Mouse (Mus musculus): ENCODE results near the gene Spen. TPM values are rescaled to one million over a fixed set of nuclear protein-coding genes. Genes with fewer than 3 reads are reported as not detected.

Gene Spen
- total and polyA plus RNA-seq, 2 experiments from 2014 or later, result 10.7 to 24.7 TPM

DNA sequence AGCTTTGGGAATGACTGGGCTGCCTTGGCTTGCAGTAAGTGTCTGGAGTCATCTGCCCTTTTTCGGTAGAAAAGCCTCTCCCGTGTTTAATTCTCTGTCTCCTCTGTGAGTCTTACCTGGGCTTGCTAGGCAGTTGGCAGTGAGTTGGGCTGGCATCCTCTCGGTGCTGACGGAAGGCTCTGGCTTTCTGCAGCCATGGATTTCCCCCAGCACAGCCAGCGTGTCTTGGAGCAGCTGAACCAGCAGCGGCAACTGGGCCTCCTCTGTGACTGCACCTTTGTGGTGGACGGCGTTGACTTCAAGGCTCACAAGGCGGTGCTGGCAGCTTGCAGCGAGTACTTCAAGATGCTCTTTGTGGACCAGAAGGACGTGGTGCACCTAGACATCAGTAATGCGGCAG, 76.8 kb downstream of the Spen start:
- Histone ChIP-seq H3K27ac (ENCODE audit: low read depth, low read length) (no peak overlapping the region), H3K27me3 (ENCODE audit: insufficient read depth, low read length) (no peaks in the 10 kb centered on the region), H3K4me3 (ENCODE audit: low read depth, low read length) (no peak overlapping the region), H3K9ac (no peak overlapping the region), H3K9me3 (ENCODE audit: low read length) (no peaks in the 10 kb centered on the region), H3K4me1 (ENCODE audit: insufficient read depth) (no peaks in the 10 kb centered on the region), H3K36me3 (ENCODE audit: insufficient read depth) (peaks cover 58% of the 10 kb centered on the region), H3K4me2 (ENCODE audit: low read depth) (no peak overlapping the region)
- TF ChIP-seq CTCF (IDR thresholded peaks at IDR 0.05; ENCODE audit: low read depth), result no peak
- no peak for DNase-seq
- WGBS, result 85% methylated on average over 12 of the region's 12 CpGs
- no peak for ATAC-seq

DNA sequence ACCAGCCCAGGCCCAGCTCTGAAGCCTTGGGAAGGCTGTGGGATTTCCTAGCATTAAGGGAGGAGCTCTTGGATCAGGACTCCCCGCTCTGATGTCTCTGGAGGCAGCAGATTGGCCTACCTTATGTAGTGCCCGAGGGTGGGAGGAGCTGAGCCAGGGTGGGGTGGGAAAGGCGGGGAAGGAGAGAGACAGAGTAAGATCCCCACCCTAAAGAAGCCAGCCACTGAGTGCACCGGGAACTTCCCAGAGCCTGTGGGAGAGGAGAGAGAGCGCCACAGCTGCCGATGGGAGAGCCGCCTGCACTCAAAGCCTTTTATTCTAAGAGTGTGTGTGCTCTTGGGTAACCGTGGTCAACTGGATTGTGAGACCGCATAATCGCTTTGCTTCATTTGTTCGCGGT, 77.3 kb downstream of the Spen start:
- Histone ChIP-seq H3K36me3 (ENCODE audit: insufficient read depth) (peaks cover 57% of the 10 kb centered on the region), H3K4me1 (ENCODE audit: insufficient read depth) (no peaks in the 10 kb centered on the region), H3K9me3 (ENCODE audit: low read length) (no peaks in the 10 kb centered on the region), H3K9ac (no peak overlapping the region), H3K4me2 (ENCODE audit: low read depth) (no peak overlapping the region), H3K4me3 (ENCODE audit: low read depth, low read length) (no peak overlapping the region), H3K27ac (ENCODE audit: low read depth, low read length) (no peak overlapping the region), H3K27me3 (ENCODE audit: insufficient read depth, low read length) (no peaks in the 10 kb centered on the region)
- ATAC-seq, result no peak
- no peak for DNase-seq
- 28% methylated on average over 12 of the region's 12 CpGs for WGBS
- TF ChIP-seq CTCF (IDR thresholded peaks at IDR 0.05; ENCODE audit: low read depth), result no peak

GRCm38 (mm10) chr4:141460481-141460880, 77.9 kb downstream of the Spen start:
- TF ChIP-seq CTCF (IDR thresholded peaks at IDR 0.05; ENCODE audit: low read depth), result no peak
- H3K27me3 ChIP-seq (ENCODE audit: insufficient read depth, low read length), result no peaks in the 10 kb centered on the region
- no peak overlapping the region for H3K9ac ChIP-seq
- ATAC-seq, result no peak
- H3K36me3 ChIP-seq (ENCODE audit: insufficient read depth), result peaks cover 52% of the 10 kb centered on the region
- H3K4me2 ChIP-seq (ENCODE audit: low read depth), result no peak overlapping the region
- H3K9me3 ChIP-seq (ENCODE audit: low read length), result no peaks in the 10 kb centered on the region
- H3K27ac ChIP-seq (ENCODE audit: low read depth, low read length), result no peak overlapping the region
- H3K4me3 ChIP-seq (ENCODE audit: low read depth, low read length), result no peak overlapping the region
- no peak for DNase-seq
- WGBS, result 95% methylated on average over 4 of the region's 4 CpGs
- no peaks in the 10 kb centered on the region for H3K4me1 ChIP-seq (ENCODE audit: insufficient read depth)

DNA sequence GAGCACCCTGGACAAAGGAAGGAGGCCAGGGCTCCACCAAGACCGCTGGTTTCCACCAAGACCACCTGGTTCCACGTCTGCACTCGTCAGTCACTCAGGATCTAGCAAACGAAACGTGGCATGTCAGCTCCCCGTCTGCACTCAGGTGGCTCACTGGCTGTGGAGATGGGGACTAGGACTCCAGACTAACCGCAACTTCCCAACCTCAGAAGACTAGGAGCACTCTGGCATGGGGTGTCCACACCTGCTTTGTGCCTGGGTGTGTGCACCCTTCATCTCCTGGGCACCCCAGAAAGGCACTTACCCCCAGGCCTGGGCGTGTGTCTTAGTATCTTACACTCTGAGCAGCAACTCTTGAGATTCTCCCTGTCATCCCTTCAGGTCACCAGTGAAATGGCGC, 78.6 kb downstream of the Spen start:
- ATAC-seq (no peak), DNase-seq (no peak)
- Histone ChIP-seq H3K9ac (no peak overlapping the region), H3K4me3 (ENCODE audit: low read depth, low read length) (no peak overlapping the region), H3K27me3 (ENCODE audit: insufficient read depth, low read length) (no peaks in the 10 kb centered on the region), H3K4me2 (ENCODE audit: low read depth) (no peak overlapping the region), H3K27ac (ENCODE audit: low read depth, low read length) (no peak overlapping the region), H3K36me3 (ENCODE audit: insufficient read depth) (peaks cover 46% of the 10 kb centered on the region), H3K9me3 (ENCODE audit: low read length) (no peaks in the 10 kb centered on the region), H3K4me1 (ENCODE audit: insufficient read depth) (no peaks in the 10 kb centered on the region)
- 89% methylated on average over 9 of the region's 9 CpGs for WGBS
- TF ChIP-seq CTCF (IDR thresholded peaks at IDR 0.05; ENCODE audit: low read depth), result no peak

DNA sequence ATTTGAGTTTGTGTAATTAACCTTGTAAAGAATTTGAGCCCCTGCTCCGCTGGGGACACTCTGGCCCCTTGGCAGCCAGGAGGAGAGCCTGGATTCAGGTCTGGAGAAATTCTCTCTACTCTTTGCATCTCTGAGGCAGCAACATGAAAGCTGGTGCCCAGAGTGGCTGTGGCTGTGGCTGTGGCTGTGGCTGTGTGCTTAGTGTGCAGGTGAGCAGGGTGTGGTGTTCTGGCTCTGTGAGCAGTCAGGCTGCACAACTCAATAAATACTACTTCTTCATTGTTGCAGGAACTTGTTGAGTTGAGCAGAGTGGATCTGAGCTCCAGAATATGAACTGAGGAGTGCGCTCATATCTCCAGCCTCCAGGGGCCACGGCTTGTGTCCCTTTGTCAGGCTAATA, 79.5 kb downstream of the Spen start:
- H3K36me3 ChIP-seq (ENCODE audit: insufficient read depth), result peaks cover 41% of the 10 kb centered on the region
- ATAC-seq, result no peak
- H3K9me3 ChIP-seq (ENCODE audit: low read length), result no peaks in the 10 kb centered on the region
- H3K4me1 ChIP-seq (ENCODE audit: insufficient read depth), result no peaks in the 10 kb centered on the region
- no peak overlapping the region for H3K4me2 ChIP-seq (ENCODE audit: low read depth)
- no peak overlapping the region for H3K4me3 ChIP-seq (ENCODE audit: low read depth, low read length)
- 60% methylated on average over 3 of the region's 3 CpGs for WGBS
- no peak overlapping the region for H3K9ac ChIP-seq
- H3K27me3 ChIP-seq (ENCODE audit: insufficient read depth, low read length), result no peaks in the 10 kb centered on the region
- DNase-seq, result no peak
- TF ChIP-seq CTCF (IDR thresholded peaks at IDR 0.05; ENCODE audit: low read depth), result no peak
- H3K27ac ChIP-seq (ENCODE audit: low read depth, low read length), result no peak overlapping the region

DNA sequence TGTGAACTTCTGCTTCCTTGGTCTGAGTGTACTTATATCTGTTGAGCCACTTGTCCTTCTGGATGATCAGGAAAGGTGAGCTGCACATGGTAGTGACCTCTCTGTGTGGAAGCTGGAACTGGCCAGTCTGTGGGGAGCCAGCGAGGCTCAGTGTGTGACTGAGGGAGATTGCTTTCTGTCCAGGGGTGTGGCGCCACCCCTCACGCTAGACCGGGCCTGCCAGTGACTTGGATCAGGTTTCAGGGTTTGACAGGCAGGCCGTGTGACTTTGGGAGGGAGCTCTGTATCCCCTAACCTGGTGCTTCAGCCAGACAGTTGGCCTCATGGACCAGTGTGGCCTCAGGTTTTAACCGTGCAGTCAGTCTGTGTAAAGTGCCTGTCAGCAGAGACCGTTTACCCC, 80.2 kb downstream of the Spen start:
- Histone ChIP-seq H3K36me3 (ENCODE audit: insufficient read depth) (peaks cover 41% of the 10 kb centered on the region), H3K27ac (ENCODE audit: low read depth, low read length) (no peak overlapping the region)
- 14% methylated on average over 7 of the region's 7 CpGs for WGBS

GRCm38 (mm10) chr4:141456193-141456938, 82.0 kb downstream of the Spen start:
- DNase-seq (no peak), ATAC-seq (no peak)
- 93% methylated on average over 14 of the region's 14 CpGs for WGBS
- Histone ChIP-seq H3K4me2 (ENCODE audit: low read depth) (no peak overlapping the region), H3K9ac (no peak overlapping the region), H3K27me3 (ENCODE audit: insufficient read depth, low read length) (no peaks in the 10 kb centered on the region), H3K36me3 (ENCODE audit: insufficient read depth) (peaks cover 34% of the 10 kb centered on the region), H3K9me3 (ENCODE audit: low read length) (no peaks in the 10 kb centered on the region), H3K4me1 (ENCODE audit: insufficient read depth) (no peaks in the 10 kb centered on the region), H3K4me3 (ENCODE audit: low read depth, low read length) (no peak overlapping the region), H3K27ac (ENCODE audit: low read depth, low read length) (no peak overlapping the region)
- no peak for TF ChIP-seq CTCF (IDR thresholded peaks at IDR 0.05; ENCODE audit: low read depth)

More for the DNA sequence above, 80.2 kb downstream of the Spen start:
- no peak for DNase-seq
- Histone ChIP-seq H3K9ac (no peak overlapping the region), H3K4me2 (ENCODE audit: low read depth) (no peak overlapping the region), H3K4me3 (ENCODE audit: low read depth, low read length) (no peak overlapping the region), H3K27me3 (ENCODE audit: insufficient read depth, low read length) (no peaks in the 10 kb centered on the region), H3K4me1 (ENCODE audit: insufficient read depth) (no peaks in the 10 kb centered on the region), H3K9me3 (ENCODE audit: low read length) (no peaks in the 10 kb centered on the region)
- ATAC-seq, result no peak
- TF ChIP-seq CTCF (IDR thresholded peaks at IDR 0.05; ENCODE audit: low read depth), result no peak
